Mouse (Mus musculus): ENCODE results near the gene Cdca8.

- TF ChIP-seq POLR2A (IDR thresholded peaks at IDR 0.05; ENCODE audit: insufficient read depth, low read length), result no peak
- TF ChIP-seq CTCF (IDR thresholded peaks at IDR 0.05; ENCODE audit: low read depth, low read length), result no peak
- TF ChIP-seq EP300 (IDR thresholded peaks at IDR 0.05; ENCODE audit: insufficient read depth, low read depth, low read length), result no peak
Observed at GRCm38 (mm10) chr4:124969219-124969848, 30.2 kb upstream of the Cdca8 start.
